Mouse (Mus musculus): ENCODE data around the gene Ccdc154.

GRCm38 (mm10) chr17:25163387-25163786 lies 1.1 kb downstream of the Ccdc154 start:
- TF ChIP-seq POLR2A (IDR thresholded peaks at IDR 0.05; ENCODE audit: insufficient read depth, low read length) (no peak), EP300 (IDR thresholded peaks at IDR 0.05; ENCODE audit: insufficient read depth, low read depth, low read length) (no peak), CTCF (IDR thresholded peaks at IDR 0.05; ENCODE audit: low read depth, low read length) (no peak)
